Mouse (Mus musculus) lung, adult 2 months (tissue): ENCODE data around the gene 9530003J23Rik. TPM values are rescaled to one million over a fixed set of nuclear protein-coding genes. Genes with fewer than 3 reads are reported as not detected.

Experiments
- DNase-seq: peaks from one replicate; pipeline ENCODE4 v3.0.0; 2022
- H3K4me1 ChIP-seq: fragments of 200-500 bp; 2 replicates; pipeline ENCODE4 v1.6.1; 2011; ENCODE audit warnings: low read length; ENCODE audit not compliant: control insufficient read depth, insufficient read depth
- H3K4me3 ChIP-seq: fragments of 200-500 bp; replicated peaks from 2 replicates; pipeline ENCODE3; 2011; ENCODE audit warnings: low read depth, mild to moderate bottlenecking, control low read depth, low read length; ENCODE audit errors: extremely low read depth
- CTCF ChIP-seq: fragments of 200-500 bp; IDR thresholded peaks from 2 replicates; pipeline ENCODE4 v1.5.1; 2011; ENCODE audit warnings: mild to moderate bottlenecking, low read length, control low read depth; ENCODE audit not compliant: insufficient read depth
- POLR2A ChIP-seq: fragments of 200-500 bp; IDR thresholded peaks from 2 replicates; pipeline ENCODE4 v1.6.1; 2011; ENCODE audit warnings: low read depth, mild to moderate bottlenecking, control low read depth, low read length, borderline replicate concordance; ENCODE audit errors: extremely low read depth
- WGBS: fragments of 180-500 bp; shearing (Covaris S2); methylation state at CpG from one replicate; pipeline ENCODE4 v1.1.7; 2018; 5-methylcytosine and 5-hydroxymethylcytosine counted together
- polyA plus RNA-seq: library from polyadenylated mRNA; depleted of rRNA; stranded (reverse); fragments of >200 nt; gene quantifications from 2 replicates; pipeline ENCODE4 v1.2.3, GENCODE M21; 2012

Gene 9530003J23Rik
- polyA plus RNA-seq, 1 experiment = 0.27 TPM

- WGBS = 33% methylated on average over 3 of the region's 3 CpGs
- peaks cover 7% of the 10 kb centered on the region; the same call in 1 of the 2 replicates for H3K4me1 ChIP-seq
- DNase-seq = no peak
- TF ChIP-seq CTCF (no peak), POLR2A (no peak)
- H3K4me3 ChIP-seq = no peak overlapping the region
Measured at GRCm38 (mm10) chr10:117226002-117226401, 12.5 kb downstream of the 9530003J23Rik start.

GRCm38 (mm10) chr10:117225094-117225493 lies 13.4 kb downstream of the 9530003J23Rik start:
- WGBS = 48% methylated on average over 8 of the region's 8 CpGs
- no peak overlapping the region for H3K4me3 ChIP-seq
- no peak for TF ChIP-seq CTCF
- no peak for TF ChIP-seq POLR2A

GRCm38 (mm10) chr10:117224102-117224990 lies 14.2 kb downstream of the 9530003J23Rik start, which contains the start of gene Yeats4:
Yeats4 (minus strand) TSS chr10:117224507.
- DNase-seq = peak; percentile 98
- Histone ChIP-seq H3K4me1 (peaks cover 7% of the 10 kb centered on the region; the same call in 1 of the 2 replicates), H3K4me3 (peak within 1 kb of the TSS; percentile 89)
- 1% methylated on average over 63 of the region's 63 CpGs for WGBS
- peak; percentile 77 for TF ChIP-seq POLR2A
- TF ChIP-seq CTCF = no peak

More at GRCm38 (mm10) chr10:117225094-117225493, 13.4 kb downstream of the 9530003J23Rik start:
- H3K4me1 ChIP-seq = peaks cover 7% of the 10 kb centered on the region; the same call in 1 of the 2 replicates
- DNase-seq = no peak

GRCm38 (mm10) chr10:117223758-117224101 lies 14.8 kb downstream of the 9530003J23Rik start:
- H3K4me1 ChIP-seq = peaks cover 7% of the 10 kb centered on the region; the same call in 1 of the 2 replicates
- WGBS = 0% methylated on average over 9 of the region's 9 CpGs
- DNase-seq = no peak
- H3K4me3 ChIP-seq = peak overlapping the region; percentile 89
- TF ChIP-seq CTCF = no peak
- TF ChIP-seq POLR2A = no peak

- no peak for DNase-seq
- no peak overlapping the region for H3K4me3 ChIP-seq
- TF ChIP-seq POLR2A = no peak
- no peak for TF ChIP-seq CTCF
- 76% methylated on average over 3 of the region's 3 CpGs for WGBS
- H3K4me1 ChIP-seq = peaks cover 7% of the 10 kb centered on the region; the same call in 1 of the 2 replicates
Measured at GRCm38 (mm10) chr10:117222821-117223220, 15.7 kb downstream of the 9530003J23Rik start.

- TF ChIP-seq CTCF (no peak), POLR2A (no peak)
- DNase-seq = no peak
- Histone ChIP-seq H3K4me3 (no peak overlapping the region), H3K4me1 (no peaks in the 10 kb centered on the region)
- 94% methylated on average over 8 of the region's 8 CpGs for WGBS
Measured at GRCm38 (mm10) chr10:117218351-117218750, 20.2 kb downstream of the 9530003J23Rik start.

- 79% methylated on average over 20 of the region's 20 CpGs for WGBS
- TF ChIP-seq CTCF (no peak), POLR2A (no peak)
- no peak for DNase-seq
- Histone ChIP-seq H3K4me1 (no peaks in the 10 kb centered on the region), H3K4me3 (no peak overlapping the region)
Measured at GRCm38 (mm10) chr10:117217246-117217840, 21.2 kb downstream of the 9530003J23Rik start.

GRCm38 (mm10) chr10:117216793-117217192 lies 21.7 kb downstream of the 9530003J23Rik start:
- H3K4me3 ChIP-seq = no peak overlapping the region
- DNase-seq = no peak
- no peak for TF ChIP-seq POLR2A
- TF ChIP-seq CTCF = peak; percentile 85
- WGBS = 66% methylated on average over 5 of the region's 5 CpGs
- no peaks in the 10 kb centered on the region for H3K4me1 ChIP-seq

- Histone ChIP-seq H3K4me3 (no peak overlapping the region), H3K4me1 (no peaks in the 10 kb centered on the region)
- no peak for DNase-seq
- TF ChIP-seq POLR2A (no peak), CTCF (no peak)
- 89% methylated on average over 9 of the region's 9 CpGs for WGBS
Measured at GRCm38 (mm10) chr10:117216132-117216495, 22.4 kb downstream of the 9530003J23Rik start.

- WGBS = 69% methylated on average over 25 of the region's 25 CpGs
- Histone ChIP-seq H3K4me3 (no peak overlapping the region), H3K4me1 (no peaks in the 10 kb centered on the region)
- no peak for TF ChIP-seq POLR2A
- no peak for TF ChIP-seq CTCF
- DNase-seq = no peak
Measured at GRCm38 (mm10) chr10:117215409-117216131, 22.9 kb downstream of the 9530003J23Rik start.
